Mouse (Mus musculus) retina, postnatal 7 days (tissue): ENCODE measurements at regions not wholly inside any gene's neighbourhood (a gene's known extent, or its start where the extent isn't known, plus 50 kb on each side); places are given as distances from the start of the nearest gene placed in this dataset.

Experiments
- DNase-seq: peaks from one replicate; pipeline ENCODE4 v3.0.0-alpha.2; 2012; ENCODE audit warnings: low read depth, low spot score

- no peak for DNase-seq
Measured at GRCm38 (mm10) chr11:112979413-112979812, 197.4 kb downstream of the Sox9 start.

GRCm38 (mm10) chr11:112982165-112982801 is 200.3 kb downstream of the Sox9 start:
- no peak for DNase-seq

DNA sequence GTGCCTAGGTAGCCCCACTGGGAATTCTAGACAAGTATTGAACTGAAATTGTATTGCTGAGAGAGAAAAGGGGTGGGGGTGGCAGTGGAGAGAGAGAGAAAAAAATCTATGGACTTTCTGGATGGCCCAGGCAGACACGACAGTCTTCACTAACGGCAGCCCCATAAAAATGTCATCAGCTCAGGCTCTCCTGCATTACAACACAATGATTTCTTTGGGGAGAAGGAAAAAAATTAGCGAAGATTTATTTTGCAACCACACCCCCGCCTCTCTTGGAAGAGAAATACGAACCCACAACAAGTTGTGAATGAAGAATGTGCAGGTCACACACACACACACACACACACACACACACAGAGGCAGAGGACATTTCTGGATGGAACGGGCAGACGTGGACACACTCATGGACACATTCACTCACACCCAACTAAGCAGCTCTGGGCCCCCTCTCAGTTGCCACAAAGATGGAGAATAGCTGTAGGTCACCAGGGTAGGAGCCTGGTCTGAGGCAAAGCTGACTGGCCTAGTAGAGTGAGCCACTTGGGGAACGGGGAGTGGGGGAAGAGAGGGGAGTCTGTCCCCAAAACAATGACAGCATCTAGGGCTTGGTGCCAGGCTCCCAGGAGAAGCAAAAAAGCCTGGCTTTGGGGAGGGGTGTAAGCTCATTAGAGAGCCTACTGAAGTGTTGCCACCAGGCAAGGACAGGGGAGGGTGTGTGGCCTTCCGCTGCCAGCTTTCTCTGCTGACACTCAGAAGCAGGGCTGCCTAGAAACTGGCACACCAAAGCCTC is 201.0 kb downstream of the Sox9 start:
- DNase-seq = peak; percentile 42

DNA sequence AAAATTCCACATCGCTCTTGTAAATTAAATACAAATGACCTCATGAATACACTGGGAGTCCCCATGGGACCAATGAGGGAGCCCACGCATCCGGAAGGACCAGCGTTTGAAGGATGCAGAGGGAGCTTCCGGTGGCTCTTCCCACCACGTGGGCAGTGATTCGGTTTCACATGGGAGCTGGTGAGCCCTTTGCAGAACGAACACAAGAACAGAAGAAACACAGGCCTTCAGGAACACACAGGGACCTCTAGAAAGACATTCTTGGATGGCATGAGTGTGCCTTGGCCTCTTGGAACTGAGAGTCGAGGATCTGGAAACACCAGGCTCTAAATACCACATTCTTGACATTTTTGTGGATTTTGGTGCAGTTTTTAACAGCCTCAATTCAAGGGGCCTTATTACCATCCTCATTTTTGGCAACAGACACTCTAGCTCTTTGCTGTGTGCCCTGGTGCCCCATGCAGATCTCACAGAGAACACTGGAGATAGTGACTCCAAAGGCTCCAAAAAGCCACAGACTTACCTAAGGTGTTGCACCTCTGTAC is 204.1 kb downstream of the Sox9 start:
- DNase-seq = no peak

- DNase-seq = no peak
Measured at GRCm38 (mm10) chr11:112987782-112988181, 205.8 kb downstream of the Sox9 start.

DNA sequence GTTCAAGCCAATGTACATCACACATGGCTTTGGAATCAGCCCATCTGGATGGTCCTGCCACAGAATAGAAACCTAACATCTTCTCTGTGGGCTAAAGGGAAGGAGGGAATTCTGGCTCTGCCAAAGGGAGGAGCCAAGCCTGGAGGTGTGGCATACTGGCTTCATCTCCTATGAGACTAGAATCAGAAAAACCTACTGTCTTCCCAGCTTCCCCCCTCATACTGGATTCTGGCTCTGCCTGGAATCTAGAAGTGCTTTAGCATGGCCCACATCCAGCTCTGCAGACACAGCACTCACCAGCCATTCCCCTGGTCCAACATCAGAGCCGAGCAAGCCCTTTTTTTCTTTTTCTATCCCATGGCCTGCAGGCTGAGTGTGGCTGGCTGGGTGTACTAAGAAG is 206.9 kb downstream of the Sox9 start:
- DNase-seq = no peak

GRCm38 (mm10) chr11:112989981-112990512 is 208.0 kb downstream of the Sox9 start:
- no peak for DNase-seq

- DNase-seq = no peak
Measured at GRCm38 (mm10) chr11:112990751-112991150, 208.7 kb downstream of the Sox9 start.

DNA sequence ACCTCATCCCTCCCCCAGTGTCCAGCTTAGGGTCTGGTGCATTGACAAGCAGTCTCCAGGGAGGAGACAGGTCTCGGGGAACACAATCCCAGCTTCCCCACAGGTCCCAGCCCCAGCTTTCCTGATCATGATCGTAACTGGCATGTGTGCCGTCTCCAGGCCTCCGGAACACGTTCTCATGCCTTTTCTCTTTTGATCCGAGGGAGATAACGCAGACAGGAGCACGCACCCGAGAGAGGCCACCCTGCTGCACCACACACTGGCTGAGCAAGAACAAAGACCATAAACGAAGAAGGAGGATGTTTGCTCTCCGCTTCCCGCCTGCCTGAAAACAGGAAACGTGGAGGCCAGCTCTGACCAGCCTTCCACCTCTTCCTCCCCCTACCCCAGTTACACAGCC is 209.8 kb downstream of the Sox9 start:
- DNase-seq = no peak

DNA sequence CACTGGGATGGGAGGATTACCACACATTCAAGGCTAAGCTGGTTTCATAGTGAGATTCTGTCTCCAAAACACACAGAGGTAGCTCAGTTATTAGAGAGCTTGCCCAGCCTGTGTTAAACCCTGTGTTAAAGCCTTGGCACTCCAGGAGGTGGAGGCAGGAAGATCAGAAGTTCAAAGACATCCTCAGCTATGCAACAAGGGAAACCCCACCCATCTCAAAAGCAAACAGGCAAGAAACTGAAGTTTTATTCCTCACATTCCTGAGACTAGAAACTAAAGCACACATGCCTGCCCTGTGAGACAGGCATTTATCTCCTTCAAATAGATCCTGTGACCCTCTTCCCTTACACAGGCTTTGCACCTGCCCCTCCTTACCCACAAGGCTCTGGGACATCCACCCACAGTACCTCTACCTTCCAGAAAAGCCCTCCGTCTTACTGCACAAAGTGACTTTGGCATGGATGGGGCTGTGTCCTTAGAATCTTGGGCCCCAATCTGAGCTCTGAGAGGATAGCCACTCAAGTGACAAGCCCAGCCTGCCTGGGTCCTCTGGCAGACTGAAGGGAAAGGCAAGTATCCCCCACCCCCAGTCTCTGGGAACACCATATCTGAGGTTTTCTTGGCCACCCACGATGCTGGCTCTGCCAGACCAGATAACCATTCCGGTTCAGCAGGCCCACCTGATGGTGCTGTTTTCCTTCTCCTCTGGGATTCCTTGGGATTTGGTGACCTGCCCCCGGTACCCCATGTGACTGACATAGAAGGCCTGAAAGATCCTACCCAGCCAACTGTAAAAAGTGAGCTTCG is 217.0 kb downstream of the Sox9 start:
- no peak for DNase-seq

DNA sequence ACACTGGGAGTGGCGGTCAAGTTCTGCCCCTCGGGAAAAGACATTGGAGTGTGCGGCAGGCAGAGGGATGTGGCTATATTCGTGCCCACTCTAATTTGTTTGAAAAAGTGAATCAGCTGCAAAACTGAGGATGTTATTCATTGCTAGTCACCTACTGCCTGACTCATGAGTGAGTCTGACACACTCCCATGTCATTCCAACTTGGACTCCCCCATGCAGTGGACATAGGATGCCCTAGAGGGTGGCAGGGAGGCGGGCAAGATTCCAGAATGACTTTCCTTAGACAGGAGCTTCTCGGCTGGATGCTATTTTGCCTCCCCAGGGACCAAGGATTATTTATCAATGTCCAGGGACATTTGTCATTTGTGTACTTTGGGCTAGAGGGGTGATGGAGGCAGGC is 219.0 kb downstream of the Sox9 start:
- DNase-seq = no peak

GRCm38 (mm10) chr11:113005895-113006294 is 223.9 kb downstream of the Sox9 start:
- no peak for DNase-seq

DNA sequence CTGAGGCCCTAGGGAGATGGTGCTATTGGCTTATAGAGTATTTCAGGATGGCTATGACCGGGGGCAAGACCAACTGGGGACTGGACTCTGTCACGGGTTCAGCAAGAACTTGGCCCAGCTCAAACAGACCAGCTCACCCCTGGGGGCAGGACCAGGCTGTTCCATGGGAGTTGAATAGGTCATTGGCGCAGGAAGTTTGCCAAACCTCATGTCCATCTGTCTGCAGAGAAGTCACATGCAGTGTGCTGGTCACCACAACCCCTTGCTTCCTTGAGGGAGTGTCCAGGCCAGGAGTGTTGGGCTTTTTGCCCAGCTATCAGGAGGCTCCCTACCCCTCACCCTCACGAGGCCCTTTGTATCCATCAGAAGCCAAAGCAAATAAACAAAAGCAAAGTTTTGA is 226.5 kb downstream of the Sox9 start:
- no peak for DNase-seq

- no peak for DNase-seq
Measured at GRCm38 (mm10) chr11:113009376-113009775, 227.4 kb downstream of the Sox9 start.

- no peak for DNase-seq
Measured at GRCm38 (mm10) chr11:113010906-113011305, 228.9 kb downstream of the Sox9 start.

GRCm38 (mm10) chr11:113014186-113015010 is 232.4 kb downstream of the Sox9 start:
- DNase-seq = no peak

- DNase-seq = no peak
Measured at GRCm38 (mm10) chr11:113015686-113016304, 233.8 kb downstream of the Sox9 start.

- no peak for DNase-seq
Measured at GRCm38 (mm10) chr11:113016801-113017715, 235.0 kb downstream of the Sox9 start.

DNA sequence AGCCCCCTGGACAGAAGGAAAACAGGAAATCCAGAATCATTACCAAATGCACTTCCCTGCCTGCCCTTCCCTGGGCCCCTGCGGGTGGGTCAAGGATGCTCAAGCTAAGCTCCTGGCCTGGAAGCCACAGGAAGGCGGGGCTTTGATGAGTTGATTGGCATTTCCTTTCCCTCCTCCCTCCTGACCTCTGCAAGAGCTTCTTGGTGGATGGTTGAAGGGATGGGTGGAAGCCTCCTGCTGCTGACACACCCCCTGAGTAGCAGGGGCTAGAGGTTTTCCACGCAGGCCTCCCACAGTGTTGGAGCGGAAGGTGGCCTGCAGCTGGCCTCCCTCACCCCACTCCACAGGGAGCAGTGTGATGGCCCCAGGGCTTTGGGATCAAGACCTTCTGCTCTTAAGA is 239.5 kb downstream of the Sox9 start:
- no peak for DNase-seq
